Mouse (Mus musculus): Measurements from ENCODE around the gene Trim21.

The Trim21 gene

DNA sequence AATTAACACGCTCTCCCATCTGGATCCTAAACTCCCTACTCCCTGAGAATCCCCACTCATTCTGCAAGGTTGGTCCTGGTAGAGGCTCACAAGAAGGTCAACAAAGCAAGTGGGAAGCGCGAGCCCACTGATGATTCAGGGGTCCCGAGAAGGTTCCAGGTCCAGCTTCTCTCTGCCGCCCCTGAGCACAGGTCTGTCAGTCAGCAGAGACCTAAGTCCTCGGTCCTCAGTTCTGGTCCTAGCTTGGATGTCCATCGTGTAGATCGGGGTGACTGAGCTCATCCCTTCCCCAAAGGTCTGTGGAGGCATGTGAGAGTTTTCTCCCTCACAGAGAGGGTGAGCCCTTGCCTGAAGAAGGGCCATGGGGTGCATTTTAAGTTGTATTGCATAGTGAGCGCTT, 57.2 kb downstream of the Trim21 start:
- no peak for DNase-seq (ENCODE audit: extremely low spot score, low read depth, low spot score)
